Mouse (Mus musculus) gastrocnemius, postnatal 36 days (tissue): ENCODE results near the gene Adat3. TPM values are rescaled to one million over a fixed set of nuclear protein-coding genes. Genes with fewer than 3 reads are reported as not detected.
"Not testable (repeated sequence)": the region's sequence is repeated elsewhere in the genome, so short reads cannot be mapped to it uniquely, and the experiment has no call there.

Source experiments
- DNase-seq, 2 experiments: peaks; one replicate each; pipeline ENCODE4 v3.0.0; 2022
- intact Hi-C: fragments of 180-260 bp; cut with DNase I; formaldehyde crosslinking; loops from one replicate; pipeline ENCODE4 v1.15.1; 2025
- total RNA-seq, 2 experiments: library from RNA; stranded (reverse); gene quantifications; 2 replicates each; pipeline ENCODE4 v1.2.3; 2021

The Adat3 gene
- total RNA-seq, 2 experiments from 2014 or later = 0.52 to 0.99 TPM

- DNase-seq = peak; percentile 97 to 99
- intact Hi-C loops = no loop called here
Observed at GRCm38 (mm10) chr10:80577195-80578130, 25.2 kb upstream of the Adat3 start, which contains the start of gene Klf16. Gene Klf16, minus strand, starts transcription at chr10:80577321.

GRCm38 (mm10) chr10:80578131-80578750 lies 24.4 kb upstream of the Adat3 start:
- intact Hi-C loops = no loop called here
- DNase-seq = peak; percentile 77 to 83

- intact Hi-C loops = no loop called here
- DNase-seq = peak in 1 of 2 experiments; percentile 25
Observed at GRCm38 (mm10) chr10:80578911-80579310, 23.8 kb upstream of the Adat3 start.

- no peak for DNase-seq
- intact Hi-C loops = loop anchor here (5.0 kb wide), 1 partner anchor 104 kb away; no protein-coding TSS in a partner anchor
Observed at GRCm38 (mm10) chr10:80583047-80583446, 19.6 kb upstream of the Adat3 start.

GRCm38 (mm10) chr10:80584045-80584488 lies 18.6 kb upstream of the Adat3 start:
- DNase-seq = no peak
- intact Hi-C loops = loop anchor here (5.0 kb wide), 1 partner anchor 103 kb away; no protein-coding TSS in a partner anchor

- no peak for DNase-seq
Observed at GRCm38 (mm10) chr10:80584642-80585552, 17.8 kb upstream of the Adat3 start.

GRCm38 (mm10) chr10:80585581-80585980 lies 17.1 kb upstream of the Adat3 start:
- intact Hi-C loops = no loop called here
- DNase-seq = no peak

More at GRCm38 (mm10) chr10:80584642-80585552, 17.8 kb upstream of the Adat3 start:
- intact Hi-C loops = loop anchor here (5.0 kb wide), 1 partner anchor 102 kb away; no protein-coding TSS in a partner anchor

- DNase-seq = no peak
- intact Hi-C loops = no loop called here
Observed at GRCm38 (mm10) chr10:80586407-80587304, 16.0 kb upstream of the Adat3 start.

GRCm38 (mm10) chr10:80587305-80587657 lies 15.4 kb upstream of the Adat3 start:
- no peak for DNase-seq
- intact Hi-C loops = no loop called here

- intact Hi-C loops = no loop called here
- DNase-seq = no peak
Observed at GRCm38 (mm10) chr10:80589127-80589878, 13.4 kb upstream of the Adat3 start.

- intact Hi-C loops = no loop called here
Observed at GRCm38 (mm10) chr10:80589879-80590854, 12.5 kb upstream of the Adat3 start, which contains the start of gene Abhd17a. Gene Abhd17a, minus strand, starts transcription at chr10:80590341.

GRCm38 (mm10) chr10:80596318-80596717 lies 6.4 kb upstream of the Adat3 start:
- no peak for DNase-seq
- intact Hi-C loops = no loop called here

More at GRCm38 (mm10) chr10:80589879-80590854, 12.5 kb upstream of the Adat3 start, which contains the start of gene Abhd17a:
- DNase-seq = peak; percentile 86 to 93

GRCm38 (mm10) chr10:80603364-80603763 lies 684 bp downstream of the Adat3 start:
- intact Hi-C loops = no loop called here
- no peak for DNase-seq

- intact Hi-C loops = no loop called here
- no peak for DNase-seq
Observed at GRCm38 (mm10) chr10:80604001-80604509, 1.4 kb downstream of the Adat3 start.

- no peak for DNase-seq
- intact Hi-C loops = no loop called here
Observed at GRCm38 (mm10) chr10:80604988-80605387, 2.3 kb downstream of the Adat3 start.

GRCm38 (mm10) chr10:80605721-80606120 lies 3.0 kb downstream of the Adat3 start, which contains the start of gene Gm49322:
Gene Gm49322, plus strand, starts transcription at chr10:80606021.
- DNase-seq, intact Hi-C loops: not testable (repeated sequence)

GRCm38 (mm10) chr10:80606306-80606705 lies 3.6 kb downstream of the Adat3 start:
- intact Hi-C loops = no loop called here
- DNase-seq = no peak
